Mouse (Mus musculus) macrophage (primary cell): Measurements from ENCODE around the gene Gm26566. TPM values are rescaled to one million over a fixed set of nuclear protein-coding genes. Genes with fewer than 3 reads are reported as not detected.

ENCODE experiments used
- H3K27ac ChIP-seq: fragments of 350-480 bp; formaldehyde crosslinking; 2 replicates; pipeline ENCODE4 v1.9.0; 2021
- H3K36me3 ChIP-seq: fragments of 350-480 bp; formaldehyde crosslinking; 2 replicates; pipeline ENCODE4 v1.9.0; 2021; ENCODE audit errors: inconsistent target
- H3K4me3 ChIP-seq: fragments of 350-480 bp; formaldehyde crosslinking; 2 replicates; pipeline ENCODE4 v1.9.0; 2021; ENCODE audit errors: inconsistent target
- H3K79me2 ChIP-seq: fragments of 350-480 bp; formaldehyde crosslinking; 2 replicates; pipeline ENCODE4 v1.9.0; 2021; ENCODE audit errors: inconsistent target
- WGBS: methylation state at CpG from one replicate; pipeline ENCODE4 v1.1.7; 2026; ENCODE audit warnings: inconsistent platforms; ENCODE audit not compliant: missing documents; 5-methylcytosine and 5-hydroxymethylcytosine counted together
- polyA plus RNA-seq: library from polyadenylated mRNA; stranded (reverse); fragments of 250-400 nt; gene quantifications from 3 replicates; pipeline ENCODE4 v1.2.4, GENCODE M21; 2018; ENCODE audit warnings: inconsistent platforms
- total RNA-seq, 78 experiments: library from RNA; depleted of rRNA; stranded (reverse); fragments of 250-400 nt; gene quantifications; 1 replicate in 9 of 78; 2 replicates in 24 of 78; 3 replicates in 43 of 78; 4 replicates in 2 of 78; pipeline ENCODE4 v1.2.4; 2018; ENCODE audit warnings: inconsistent platforms in 56 of 78

Gm26566 gene
- 1 to 10 TPM in 2 of 26 experiments, under 1 TPM in 2, not detected in 22; 0.88 to 1.4 (median 1.1) TPM for total RNA-seq (2018; cell fraction: chromatin; rRNA removed)
- 1 to 10 TPM in 8 of 26 experiments, under 1 TPM in 16, not detected in 2; 0.17 to 1.7 (median 0.83) TPM for total RNA-seq (2018; cell fraction: cytosol; rRNA removed)
- total RNA-seq (2018; cell fraction: nucleus; rRNA removed), result 1 to 10 TPM in 2 of 26 experiments, under 1 TPM in 7, not detected in 17; 0.55 to 1.5 (median 0.75) TPM
- 0.47 TPM in 1 of 3 replicates, not detected in the others for polyA plus RNA-seq

DNA sequence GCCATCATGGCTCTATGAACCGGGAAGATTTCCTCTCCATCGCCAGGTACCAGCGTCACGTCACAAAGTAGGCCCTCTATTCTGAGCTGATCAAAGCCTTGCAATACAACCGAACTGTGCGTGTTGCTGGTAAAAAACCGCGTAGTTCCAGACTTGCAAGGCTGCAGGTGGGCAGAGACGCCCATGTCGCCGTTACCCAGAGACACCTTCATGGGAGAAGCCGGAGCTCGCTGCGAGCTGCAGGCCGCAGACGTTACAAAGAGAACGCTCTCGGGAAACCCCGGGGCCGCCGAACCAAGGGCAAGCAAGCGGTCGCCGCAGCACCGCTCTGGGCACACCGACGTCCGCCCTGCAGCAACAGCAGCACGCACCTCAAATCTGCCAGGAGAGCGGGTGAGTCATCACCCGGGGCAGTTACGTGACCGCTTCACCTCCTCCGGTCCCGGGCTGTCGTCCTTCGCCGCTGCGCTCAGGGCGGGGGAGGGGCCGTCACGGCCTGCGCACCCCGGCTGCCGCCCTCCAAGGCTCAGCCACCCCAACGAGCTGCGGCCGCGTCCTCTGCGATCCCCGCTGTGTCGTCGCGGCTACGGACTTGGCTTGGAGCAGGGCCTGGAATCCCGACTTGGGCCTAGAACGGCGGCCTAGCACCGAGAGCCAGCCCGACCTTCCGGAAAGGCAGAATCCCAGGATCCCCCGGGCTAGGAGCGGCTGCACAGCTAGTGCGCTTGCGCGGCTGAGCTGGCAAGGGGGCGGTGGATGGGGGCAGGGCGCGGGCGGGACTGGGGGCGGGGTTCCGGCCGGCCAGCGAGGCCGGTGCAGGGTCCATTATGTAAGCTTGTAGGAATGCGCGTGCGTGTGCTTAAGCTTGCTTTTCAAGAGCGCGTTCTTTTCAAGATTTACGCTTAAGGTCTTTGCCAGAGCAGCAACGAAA, at the start of gene Gm26566, which contains the start of gene Klhl9:
TSS of gene Gm26566 (plus strand) at position 15 of the 931 bp plus-strand sequence.
TSS of gene Klhl9 (minus strand) at position 675 of the 931 bp plus-strand sequence.
- WGBS, result under 1% methylated on average over 82 of the region's 82 CpGs
- peak within 1 kb of the TSS; percentile 57 for H3K27ac ChIP-seq
- H3K4me3 ChIP-seq, result peak within 1 kb of the TSS; percentile 83
- H3K79me2 ChIP-seq, result peaks cover 50% of the 10 kb centered on the region
- H3K36me3 ChIP-seq, result peaks cover 5% of the 10 kb centered on the region; the same call in 1 of the 2 replicates

DNA sequence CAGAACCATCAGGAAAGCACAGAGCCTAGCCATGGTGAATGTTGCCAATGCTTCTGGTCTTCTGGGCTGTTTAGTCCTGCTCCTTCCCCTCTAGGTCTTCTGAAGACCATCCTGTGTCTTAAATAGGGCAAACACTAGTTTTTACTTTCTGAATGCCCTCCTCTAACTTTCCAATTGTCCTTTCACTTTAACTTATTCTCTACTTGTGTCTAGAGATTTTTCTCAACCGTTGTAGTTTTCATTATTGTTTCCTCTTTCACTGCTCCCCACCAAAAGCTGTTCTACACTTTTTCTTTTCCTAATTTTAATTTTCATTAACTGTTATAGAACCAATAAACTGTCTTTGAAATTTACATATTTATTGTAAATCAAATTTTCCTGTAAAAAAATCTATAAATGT, 44.8 kb upstream of the Gm26566 start, which contains the start of gene Ifna16:
TSS of gene Ifna16 (minus strand) at position 101 of the 400 bp plus-strand sequence.
- WGBS, result 14% methylated on average over 1 of the region's 1 CpGs
- Histone ChIP-seq H3K4me3 (no peak within 1 kb of the TSS), H3K27ac (no peak within 1 kb of the TSS), H3K36me3 (no peaks in the 10 kb centered on the region), H3K79me2 (no peaks in the 10 kb centered on the region)

DNA sequence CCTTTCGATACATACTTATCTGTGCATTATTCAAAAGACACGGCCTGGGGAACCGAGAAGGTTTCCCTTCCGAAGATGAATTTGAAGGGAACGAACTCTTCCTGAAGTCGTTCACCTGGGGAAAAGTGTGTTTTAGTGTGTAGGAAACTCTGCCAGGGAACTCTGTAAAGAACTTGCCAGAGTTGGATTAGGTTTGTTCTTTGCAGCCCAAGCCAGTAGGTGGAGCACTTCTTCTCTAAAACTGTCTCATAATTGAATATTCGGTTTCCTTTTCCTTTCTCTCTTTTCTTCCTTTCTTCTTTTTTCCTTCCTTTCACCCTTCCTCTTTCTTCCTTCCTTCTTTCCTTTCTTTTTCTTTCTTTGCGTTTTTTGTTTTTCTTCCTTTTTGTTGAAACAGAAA, 41.2 kb upstream of the Gm26566 start:
- no peak overlapping the region for H3K27ac ChIP-seq
- no peaks in the 10 kb centered on the region for H3K36me3 ChIP-seq
- no peak overlapping the region for H3K4me3 ChIP-seq
- 34% methylated on average over 8 of the region's 8 CpGs for WGBS
- H3K79me2 ChIP-seq, result no peaks in the 10 kb centered on the region

DNA sequence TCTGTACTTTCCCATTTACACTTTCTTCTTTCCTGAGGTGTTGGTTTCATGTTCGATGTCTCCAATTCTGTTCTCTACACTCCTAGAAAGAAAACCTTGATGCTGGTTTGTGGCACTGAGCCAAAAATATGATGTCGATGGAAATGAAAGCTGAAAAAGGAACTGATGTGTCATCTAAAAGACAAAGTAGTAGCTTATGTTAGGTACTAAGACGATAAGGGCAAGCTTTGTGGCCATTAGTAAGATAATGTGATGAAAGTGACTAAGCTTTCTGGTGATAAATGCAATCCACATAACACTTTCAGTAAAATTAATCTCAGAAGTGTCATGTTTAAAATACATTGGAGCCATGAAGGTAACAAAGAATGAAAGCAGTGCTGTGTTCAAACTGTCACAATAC, 40.3 kb upstream of the Gm26566 start:
- Histone ChIP-seq H3K36me3 (no peaks in the 10 kb centered on the region), H3K27ac (no peak overlapping the region), H3K4me3 (no peak overlapping the region), H3K79me2 (no peaks in the 10 kb centered on the region)
- WGBS, result 4% methylated on average over 3 of the region's 3 CpGs

DNA sequence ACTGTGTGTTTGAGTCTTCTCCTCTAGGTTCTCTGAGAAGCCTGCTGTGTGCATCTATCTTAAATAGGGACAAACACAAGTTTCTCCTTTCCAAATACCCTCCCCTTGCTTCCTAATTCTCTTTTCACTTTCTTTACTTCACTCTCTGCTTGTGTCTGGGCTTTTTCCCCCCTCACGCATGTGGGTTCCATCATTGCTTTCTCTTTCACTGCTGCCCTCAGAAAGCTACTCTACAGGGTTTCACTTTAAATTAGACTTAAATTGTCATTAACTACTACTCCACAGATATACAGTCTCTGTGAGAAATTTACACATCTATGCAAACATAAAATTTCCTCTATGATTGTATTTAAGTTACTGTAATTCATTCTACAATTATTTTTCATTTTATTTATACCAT, 37.8 kb upstream of the Gm26566 start, which contains the start of gene Ifna2:
TSS of gene Ifna2 (minus strand) at position 101 of the 400 bp plus-strand sequence.
- 60% methylated on average over 1 of the region's 1 CpGs for WGBS
- Histone ChIP-seq H3K36me3 (no peaks in the 10 kb centered on the region), H3K27ac (no peak within 1 kb of the TSS), H3K4me3 (no peak within 1 kb of the TSS), H3K79me2 (no peaks in the 10 kb centered on the region)

DNA sequence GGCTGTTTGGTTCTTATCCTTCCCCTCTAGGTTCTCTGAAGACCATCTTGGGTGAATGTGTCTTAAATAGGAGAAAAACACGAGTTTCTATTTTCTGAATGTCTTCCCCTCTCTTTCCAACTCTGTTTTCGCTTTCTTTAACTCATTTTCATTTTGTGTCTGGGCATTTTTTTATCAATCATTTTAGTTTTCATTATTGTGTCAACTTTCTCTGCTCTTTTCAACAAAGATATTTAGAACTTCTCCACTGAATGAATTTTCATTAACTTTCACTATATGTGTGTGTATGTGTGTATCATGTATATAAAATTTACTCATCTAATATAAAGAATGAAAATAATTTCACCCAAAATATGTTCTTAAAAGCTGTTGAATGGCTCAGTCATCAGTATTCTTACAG, 30.3 kb upstream of the Gm26566 start, which contains the start of gene Ifnab:
TSS of gene Ifnab (minus strand) at position 101 of the 400 bp plus-strand sequence.
- no peak within 1 kb of the TSS for H3K4me3 ChIP-seq
- no peak within 1 kb of the TSS for H3K27ac ChIP-seq
- no peaks in the 10 kb centered on the region for H3K79me2 ChIP-seq
- H3K36me3 ChIP-seq, result no peaks in the 10 kb centered on the region
- 77% methylated on average over 2 of the region's 2 CpGs for WGBS

DNA sequence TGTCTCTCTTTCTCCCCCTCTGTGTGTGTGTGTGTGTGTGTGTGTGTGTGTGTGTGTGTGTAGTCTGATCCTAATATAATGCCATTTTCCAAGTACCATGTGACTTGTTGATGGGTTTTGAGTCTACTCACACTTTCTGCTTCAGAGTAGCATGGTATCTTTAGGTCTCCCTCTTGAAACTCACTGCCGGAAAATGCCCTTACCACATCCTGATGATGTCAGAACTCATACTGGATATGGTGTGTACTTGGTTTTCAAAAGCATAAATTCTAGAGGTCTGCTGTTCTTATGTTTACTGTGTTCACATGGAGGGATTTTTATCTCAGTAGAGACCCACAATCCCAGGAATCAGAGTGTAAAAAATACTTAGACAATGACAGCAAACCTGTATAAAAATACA, 29.1 kb upstream of the Gm26566 start:
- no peak overlapping the region for H3K4me3 ChIP-seq
- 33% methylated on average over 1 of the region's 1 CpGs for WGBS
- H3K27ac ChIP-seq, result no peak overlapping the region
- no peaks in the 10 kb centered on the region for H3K36me3 ChIP-seq
- no peaks in the 10 kb centered on the region for H3K79me2 ChIP-seq

DNA sequence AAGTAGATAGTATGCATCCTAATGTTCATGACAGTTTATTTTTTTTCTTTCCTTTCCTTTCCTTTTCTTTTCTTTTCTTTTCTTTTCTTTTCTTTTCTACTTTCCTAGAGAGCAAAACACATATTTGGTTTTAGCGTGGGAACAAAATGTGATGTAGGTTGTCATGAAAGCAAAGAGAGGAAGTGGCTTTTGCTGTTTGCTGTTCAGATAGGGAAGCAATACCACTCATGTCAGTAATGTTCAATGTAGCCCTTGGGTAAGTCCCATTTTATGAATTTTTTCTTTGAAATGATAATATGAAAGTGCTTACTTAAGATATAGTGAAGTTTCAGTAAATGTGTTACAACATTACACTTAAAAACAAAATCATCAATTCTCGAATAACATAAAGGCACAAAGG, 28.2 kb upstream of the Gm26566 start:
- WGBS, result 5% methylated on average over 2 of the region's 2 CpGs
- no peaks in the 10 kb centered on the region for H3K36me3 ChIP-seq
- no peaks in the 10 kb centered on the region for H3K79me2 ChIP-seq
- H3K4me3 ChIP-seq, result no peak overlapping the region
- no peak overlapping the region for H3K27ac ChIP-seq

DNA sequence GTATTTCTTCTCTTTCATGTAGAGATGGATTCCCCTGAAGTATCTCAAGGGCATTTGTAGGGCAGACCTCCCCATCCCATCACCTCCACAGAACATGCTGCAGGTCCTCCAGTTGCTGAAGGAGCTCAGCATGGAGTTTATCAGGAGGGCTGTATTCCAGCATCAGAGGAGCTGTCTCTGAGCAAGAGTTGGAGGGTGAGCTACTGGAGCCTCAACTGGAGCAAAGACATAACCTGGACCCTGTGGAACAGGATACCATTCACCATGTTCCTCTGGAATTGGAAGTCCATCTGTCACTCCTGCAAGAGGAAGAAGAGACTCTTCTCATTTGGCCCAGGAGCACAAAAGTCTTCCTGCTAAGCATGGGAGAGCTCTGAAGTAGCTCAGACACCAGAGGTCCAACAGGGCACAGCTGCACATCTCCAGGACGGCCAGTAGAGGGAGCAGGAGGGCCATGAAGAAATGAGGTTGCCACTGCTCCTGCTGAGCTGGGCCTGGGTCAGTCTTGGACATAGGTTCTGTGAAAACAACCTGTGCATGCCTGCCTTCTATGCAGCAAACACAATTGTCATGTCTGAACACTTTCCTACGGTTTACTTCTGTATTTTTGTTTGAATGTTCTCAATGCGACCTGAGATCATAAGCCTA, 25.2 kb upstream of the Gm26566 start:
- no peaks in the 10 kb centered on the region for H3K79me2 ChIP-seq
- 35% methylated on average over 3 of the region's 3 CpGs for WGBS
- H3K36me3 ChIP-seq, result no peaks in the 10 kb centered on the region
- no peak overlapping the region for H3K27ac ChIP-seq
- H3K4me3 ChIP-seq, result no peak overlapping the region

DNA sequence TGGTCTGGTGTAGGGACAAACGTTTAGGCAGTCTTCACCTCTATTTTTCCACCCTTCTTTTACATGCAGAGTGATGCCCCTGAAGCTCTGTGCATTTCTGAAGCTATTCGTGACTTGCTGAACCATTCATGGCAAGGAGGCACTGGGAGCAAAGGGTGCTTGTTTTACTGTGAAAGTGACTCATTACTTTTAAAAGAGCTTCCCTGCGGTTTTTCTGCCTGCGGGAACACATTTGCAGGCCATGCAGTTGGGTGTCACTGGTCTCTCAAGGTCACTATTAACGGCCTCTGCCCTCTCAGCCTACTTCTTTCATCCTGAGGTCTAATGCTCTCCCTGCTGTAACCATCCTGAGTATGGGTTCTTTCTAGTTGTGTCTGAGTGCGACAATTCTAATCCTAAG, 24.5 kb upstream of the Gm26566 start:
- no peak overlapping the region for H3K4me3 ChIP-seq
- no peak overlapping the region for H3K27ac ChIP-seq
- WGBS, result 72% methylated on average over 6 of the region's 6 CpGs
- H3K79me2 ChIP-seq, result no peaks in the 10 kb centered on the region
- no peaks in the 10 kb centered on the region for H3K36me3 ChIP-seq

DNA sequence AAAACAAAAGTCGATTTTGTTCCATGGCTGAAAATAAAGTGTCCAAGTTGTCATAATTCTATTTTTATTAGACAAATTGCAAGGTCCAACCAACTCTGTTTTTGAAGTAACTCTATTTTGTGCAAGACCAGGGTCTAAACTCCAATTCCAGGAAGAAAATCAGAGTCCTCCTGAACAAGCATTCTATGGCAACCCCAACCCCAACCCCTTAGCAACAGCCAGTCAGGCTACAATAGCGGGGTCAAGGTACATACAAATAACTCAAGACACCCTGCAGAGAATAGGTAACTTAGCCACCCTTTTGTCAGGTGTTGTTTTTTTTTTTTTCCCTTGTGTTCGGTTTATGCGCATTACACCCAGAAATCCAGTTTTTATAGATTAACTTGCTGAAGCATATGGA, 23.9 kb upstream of the Gm26566 start:
- 63% methylated on average over 3 of the region's 4 CpGs for WGBS
- H3K27ac ChIP-seq, result no peak overlapping the region

DNA sequence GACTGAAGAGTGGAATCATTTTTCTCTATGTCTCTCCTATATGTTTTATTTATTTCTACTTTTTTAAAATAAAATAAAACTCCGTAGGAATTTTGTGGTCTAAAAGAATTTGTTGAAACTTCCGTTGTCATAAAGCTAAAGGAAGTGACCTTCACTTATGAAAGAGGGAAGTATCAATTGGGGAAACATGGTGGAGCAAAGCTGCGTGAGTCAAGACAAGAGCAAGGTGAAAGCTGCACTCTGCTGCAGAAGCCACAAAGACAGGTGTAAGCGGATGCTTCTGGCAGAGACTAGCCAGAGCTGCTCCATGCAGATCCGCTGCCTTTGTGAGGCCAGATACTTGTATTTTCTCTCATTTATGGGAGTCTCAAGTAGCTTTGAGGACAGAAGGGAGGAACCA, 22.8 kb upstream of the Gm26566 start:
- H3K36me3 ChIP-seq, result no peaks in the 10 kb centered on the region
- H3K4me3 ChIP-seq, result no peak overlapping the region
- H3K79me2 ChIP-seq, result no peaks in the 10 kb centered on the region
- 20% methylated on average over 5 of the region's 5 CpGs for WGBS
- peak overlapping the region; percentile 34 for H3K27ac ChIP-seq

More for the DNA sequence above, 23.9 kb upstream of the Gm26566 start:
- Histone ChIP-seq H3K36me3 (no peaks in the 10 kb centered on the region), H3K4me3 (no peak overlapping the region), H3K79me2 (no peaks in the 10 kb centered on the region)

DNA sequence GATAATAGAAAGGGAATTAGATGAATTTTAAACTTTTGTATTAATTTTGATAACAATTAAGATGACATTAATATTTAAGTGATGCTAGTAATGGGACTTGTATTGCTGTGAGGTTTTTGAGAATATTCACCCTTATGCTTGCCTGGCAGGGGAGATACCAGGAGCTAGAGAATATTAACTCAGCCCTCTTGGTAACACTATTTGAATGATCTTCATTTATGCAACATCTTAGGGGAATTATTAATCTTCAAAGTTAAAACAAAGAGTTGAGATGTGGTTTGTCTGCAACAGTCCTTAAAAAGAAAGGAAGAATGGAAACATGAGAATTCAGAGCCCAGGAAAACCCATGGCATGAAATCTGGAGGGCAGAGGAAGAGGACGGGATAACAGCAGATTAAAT, 22.3 kb upstream of the Gm26566 start:
- Histone ChIP-seq H3K27ac (peak overlapping the region; percentile 34; the same call in 1 of the 2 replicates), H3K36me3 (no peaks in the 10 kb centered on the region), H3K79me2 (no peaks in the 10 kb centered on the region), H3K4me3 (no peak overlapping the region)
- WGBS, result 90% methylated on average over 1 of the region's 1 CpGs

DNA sequence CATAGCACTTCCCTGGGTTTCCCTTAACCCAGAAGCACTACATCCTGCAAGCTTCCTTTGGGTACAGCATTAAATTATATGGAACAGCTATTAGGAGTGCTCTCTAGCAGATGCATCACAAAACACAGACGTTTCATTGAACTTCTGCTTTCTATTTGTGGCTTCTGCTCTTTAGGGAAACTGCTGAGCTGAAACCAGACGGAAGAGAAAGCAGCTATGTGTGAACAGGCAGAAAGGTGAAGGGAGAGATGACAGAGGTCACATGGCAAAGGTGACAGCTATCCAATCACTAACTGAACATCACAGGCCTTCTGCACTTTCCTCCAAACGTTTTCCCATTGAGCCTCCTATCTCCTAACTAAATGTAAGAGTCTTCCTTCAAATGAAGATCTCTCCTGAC, 15.7 kb upstream of the Gm26566 start:
- no peaks in the 10 kb centered on the region for H3K79me2 ChIP-seq
- no peak overlapping the region for H3K4me3 ChIP-seq
- H3K27ac ChIP-seq, result peak overlapping the region; percentile 65
- 4% methylated on average over 3 of the region's 3 CpGs for WGBS
- H3K36me3 ChIP-seq, result no peaks in the 10 kb centered on the region
